Mouse (Mus musculus) embryonic fibroblast, embryonic 13.5 days (primary cell): ENCODE data around the gene Igfbpl1.

Source experiments
- CTCF ChIP-seq: IDR thresholded peaks from 2 replicates; pipeline ENCODE4 v1.5.1; 2011; ENCODE audit warnings: mild to moderate bottlenecking, control low read depth, low read length, moderate library complexity, borderline replicate concordance; ENCODE audit not compliant: insufficient read depth
- POLR2A ChIP-seq: IDR thresholded peaks from 2 replicates; pipeline ENCODE4 v1.6.1; 2011; ENCODE audit warnings: low read depth, mild to moderate bottlenecking, control low read depth, low read length, moderate library complexity

GRCm38 (mm10) chr4:45796760-45797159 is 30.0 kb downstream of the Igfbpl1 start:
- TF ChIP-seq CTCF: no peak
- no peak for TF ChIP-seq POLR2A
